Mouse (Mus musculus): ENCODE measurements at regions not wholly inside any gene's neighbourhood (a gene's known extent, or its start where the extent isn't known, plus 50 kb on each side); places are given as distances from the start of the nearest gene placed in this dataset.

GRCm38 (mm10) chr9:41447211-41447875, 285.8 kb upstream of the Ubash3b start:
- TF ChIP-seq CTCF (IDR thresholded peaks at IDR 0.05; ENCODE audit: control insufficient read depth, insufficient read depth, low read length): no peak
- no peak for TF ChIP-seq POLR2A (IDR thresholded peaks at IDR 0.05; ENCODE audit: borderline replicate concordance, control insufficient read depth, low read depth, low read length)
